Mouse (Mus musculus): ENCODE measurements around the gene Krt13. TPM values are rescaled to one million over a fixed set of nuclear protein-coding genes. Genes with fewer than 3 reads are reported as not detected.

Gene Krt13
- polyA plus RNA-seq, 1 experiment from 2014 or later: not detected

DNA sequence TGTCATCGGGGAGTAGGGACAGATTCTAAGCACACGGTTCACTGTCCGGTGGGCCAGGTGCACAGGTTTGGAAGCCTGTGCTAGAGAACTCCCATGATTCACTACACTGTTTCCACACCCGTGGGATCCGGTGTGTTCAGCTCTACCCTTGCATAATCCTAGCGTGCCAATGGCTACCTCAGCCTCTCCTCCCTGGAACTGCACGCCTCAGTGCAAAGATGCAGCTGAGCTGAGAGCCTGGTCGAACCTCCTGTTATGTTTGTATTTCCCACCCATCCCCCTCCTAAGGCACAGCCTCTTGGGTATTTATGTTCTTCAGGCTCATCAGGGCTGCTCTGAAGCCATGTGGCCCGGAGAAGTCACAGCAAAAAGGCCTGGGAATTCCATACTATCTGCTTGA lies 23.5 kb downstream of the Krt13 start:
- H3K27me3 ChIP-seq (ENCODE audit: poor library complexity, severe bottlenecking): no peaks in the 10 kb centered on the region
- WGBS: 84% methylated on average over 9 of the region's 9 CpGs
- H3K36me3 ChIP-seq (replicated peaks): no peaks in the 10 kb centered on the region
- no peak overlapping the region for H3K27ac ChIP-seq
- H3K4me3 ChIP-seq: no peak overlapping the region
- DNase-seq (ENCODE audit: extremely low spot score, low spot score): no peak
- peaks cover 18% of the 10 kb centered on the region for H3K4me1 ChIP-seq
- H3K9me3 ChIP-seq: no peaks in the 10 kb centered on the region

DNA sequence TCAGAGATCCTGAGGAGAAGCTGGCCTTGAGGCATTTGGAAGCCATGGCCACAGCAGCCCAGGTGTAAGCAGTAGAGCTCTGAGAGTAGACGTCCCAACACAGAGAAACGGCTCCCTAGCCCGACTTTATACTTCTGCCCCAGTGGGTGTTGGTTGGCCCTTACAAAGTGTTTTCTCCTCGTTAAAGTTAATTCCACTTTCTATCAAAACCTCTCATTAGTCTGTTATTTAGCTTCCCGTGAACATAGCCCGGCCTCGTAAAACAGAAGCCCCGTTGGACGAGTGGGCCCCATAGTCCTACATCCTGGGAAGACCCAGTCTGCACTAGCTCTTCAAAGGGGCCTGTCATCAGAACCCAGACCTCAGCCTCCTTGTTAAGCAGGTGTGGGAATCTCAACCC lies 25.2 kb downstream of the Krt13 start, which contains the start of gene Krt35:
Gene Krt35, minus strand, starts transcription at position 101 of the 400 bp plus-strand sequence.
- no peak for DNase-seq (ENCODE audit: extremely low spot score, low spot score)
- Histone ChIP-seq H3K27ac (no peak within 1 kb of the TSS), H3K27me3 (ENCODE audit: poor library complexity, severe bottlenecking) (no peaks in the 10 kb centered on the region), H3K4me3 (no peak within 1 kb of the TSS), H3K4me1 (peaks cover 18% of the 10 kb centered on the region), H3K36me3 (replicated peaks) (no peaks in the 10 kb centered on the region), H3K9me3 (no peaks in the 10 kb centered on the region)
- WGBS: 79% methylated on average over 9 of the region's 9 CpGs

DNA sequence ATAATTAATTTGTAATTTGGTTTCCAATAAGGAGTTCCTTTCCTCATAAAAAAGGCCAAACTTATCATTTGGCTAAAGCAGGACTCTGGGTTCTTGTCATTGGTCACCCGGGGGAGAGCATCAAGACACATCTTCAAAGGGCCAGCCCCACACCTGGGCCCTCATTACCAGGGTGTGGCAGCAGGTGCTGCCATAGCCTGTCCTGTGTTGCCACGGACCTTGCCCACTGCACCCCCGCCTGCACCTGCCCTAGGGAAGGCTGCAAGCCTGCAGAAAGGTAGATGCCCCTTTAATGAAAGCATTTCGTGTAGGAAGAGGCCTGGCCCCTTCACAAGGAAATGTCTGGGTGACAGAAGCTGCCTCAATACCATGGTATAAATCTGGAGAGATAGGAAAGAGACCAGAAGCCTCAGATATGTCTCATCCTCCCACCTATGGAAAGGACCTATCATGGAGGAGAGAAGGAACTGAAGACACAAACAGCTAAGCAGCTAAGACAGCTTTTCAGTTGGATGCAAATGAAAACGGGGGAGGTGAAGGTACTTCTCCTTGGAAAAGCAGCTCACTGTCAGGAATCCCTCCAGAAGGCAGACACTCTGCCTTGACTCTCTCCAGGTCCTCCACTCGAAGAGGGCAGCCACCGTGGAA lies 32.9 kb downstream of the Krt13 start:
- Histone ChIP-seq H3K36me3 (replicated peaks) (no peaks in the 10 kb centered on the region), H3K27me3 (ENCODE audit: poor library complexity, severe bottlenecking) (no peaks in the 10 kb centered on the region), H3K4me1 (no peaks in the 10 kb centered on the region), H3K27ac (no peak overlapping the region), H3K9me3 (0 out of 2 replicates have a peak, but pooled peaks cover 4% of the 10 kb centered on the region), H3K4me3 (no peak overlapping the region)
- WGBS: 70% methylated on average over 7 of the region's 7 CpGs
- no peak for DNase-seq (ENCODE audit: extremely low spot score, low spot score)

- Histone ChIP-seq H3K36me3 (replicated peaks) (no peaks in the 10 kb centered on the region), H3K4me1 (no peaks in the 10 kb centered on the region), H3K9me3 (0 out of 2 replicates have a peak, but pooled peaks cover 4% of the 10 kb centered on the region), H3K27ac (no peak within 1 kb of the TSS), H3K27me3 (ENCODE audit: poor library complexity, severe bottlenecking) (no peaks in the 10 kb centered on the region), H3K4me3 (no peak within 1 kb of the TSS)
- no peak for DNase-seq (ENCODE audit: extremely low spot score, low spot score)
- 93% methylated on average over 10 of the region's 10 CpGs for WGBS
Observed at GRCm38 (mm10) chr11:100087861-100088260, 33.5 kb downstream of the Krt13 start, which contains the start of gene Krt32. TSS of gene Krt32 (minus strand) at chr11:100088226.

DNA sequence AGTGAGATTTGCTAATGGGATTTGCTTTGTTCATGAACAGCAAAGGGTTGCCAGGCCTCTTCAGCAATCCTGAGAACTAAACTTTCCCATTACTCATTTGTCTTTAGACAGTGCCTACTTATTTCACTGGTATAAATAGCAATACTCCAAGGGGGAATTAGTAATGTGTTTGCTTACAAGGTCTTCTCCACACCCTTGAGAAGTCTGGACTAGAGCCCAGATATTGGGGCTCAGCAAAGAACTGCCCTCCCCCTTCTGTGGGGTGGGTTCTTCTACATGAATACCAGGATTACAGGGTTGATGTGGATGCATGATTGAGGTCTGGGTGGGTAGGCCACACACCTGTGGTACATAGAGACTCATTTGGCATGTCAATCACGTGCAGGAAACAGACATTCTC lies 47.5 kb downstream of the Krt13 start:
- WGBS: 67% methylated on average over 1 of the region's 1 CpGs
- DNase-seq (ENCODE audit: extremely low spot score, low spot score): no peak
- no peaks in the 10 kb centered on the region for H3K9me3 ChIP-seq
- H3K27me3 ChIP-seq (ENCODE audit: poor library complexity, severe bottlenecking): no peaks in the 10 kb centered on the region
- H3K27ac ChIP-seq: no peak overlapping the region
- H3K4me1 ChIP-seq: no peaks in the 10 kb centered on the region
- H3K4me3 ChIP-seq: no peak overlapping the region
- no peaks in the 10 kb centered on the region for H3K36me3 ChIP-seq (replicated peaks)

Other genes starting within 250 kb of the Krt13 start
- not detected in 2 replicates for gene Krtap9-1, start 248.2 kb downstream of the Krt13 start, polyA plus RNA-seq (2016; fragmentation: Nextera tagmentation; extraction: Ambion mirVana)
- not detected in 2 replicates for gene Gm11567, start 242.4 kb downstream of the Krt13 start, polyA plus RNA-seq (2016; fragmentation: Nextera tagmentation; extraction: Ambion mirVana)
- not detected in 2 replicates for gene Krtap31-1, start 213.6 kb downstream of the Krt13 start, polyA plus RNA-seq (2016; fragmentation: Nextera tagmentation; extraction: Ambion mirVana)
- gene Gm11565, start 206.8 kb downstream of the Krt13 start, polyA plus RNA-seq (2016; fragmentation: Nextera tagmentation; extraction: Ambion mirVana): not detected in 2 replicates
- not detected in 2 replicates for gene Krtap31-2, start 185.3 kb downstream of the Krt13 start, polyA plus RNA-seq (2016; fragmentation: Nextera tagmentation; extraction: Ambion mirVana)
- gene Krtap9-5, start 173.1 kb downstream of the Krt13 start, polyA plus RNA-seq (2016; fragmentation: Nextera tagmentation; extraction: Ambion mirVana): not detected in 2 replicates
- not detected in 2 replicates for gene Krtap29-1, start 142.5 kb downstream of the Krt13 start, polyA plus RNA-seq (2016; fragmentation: Nextera tagmentation; extraction: Ambion mirVana)
- gene Krtap16-1, start 135.0 kb downstream of the Krt13 start, polyA plus RNA-seq (2016; fragmentation: Nextera tagmentation; extraction: Ambion mirVana): not detected in 2 replicates
- gene Krtap17-1, start 127.6 kb downstream of the Krt13 start, polyA plus RNA-seq (2016; fragmentation: Nextera tagmentation; extraction: Ambion mirVana): not detected in 2 replicates
- not detected in 2 replicates for gene Krt33a, start 105.4 kb downstream of the Krt13 start, polyA plus RNA-seq (2016; fragmentation: Nextera tagmentation; extraction: Ambion mirVana)
- not detected in 2 replicates for gene Krt33b, start 91.7 kb downstream of the Krt13 start, polyA plus RNA-seq (2016; fragmentation: Nextera tagmentation; extraction: Ambion mirVana)
- gene Krt34, start 80.0 kb downstream of the Krt13 start, polyA plus RNA-seq (2016; fragmentation: Nextera tagmentation; extraction: Ambion mirVana): not detected in 2 replicates
- not detected in 2 replicates for gene Krt31, start 71.0 kb downstream of the Krt13 start, polyA plus RNA-seq (2016; fragmentation: Nextera tagmentation; extraction: Ambion mirVana)
- not detected in 2 replicates for gene Krt32, start 33.3 kb downstream of the Krt13 start, polyA plus RNA-seq (2016; fragmentation: Nextera tagmentation; extraction: Ambion mirVana)
- gene Krt35, start 25.3 kb downstream of the Krt13 start, polyA plus RNA-seq (2016; fragmentation: Nextera tagmentation; extraction: Ambion mirVana): not detected in 2 replicates
- not detected in 2 replicates for gene Krt36, start 15.9 kb downstream of the Krt13 start, polyA plus RNA-seq (2016; fragmentation: Nextera tagmentation; extraction: Ambion mirVana)
- 0.55 and 0.77 TPM in 2 replicates for gene Krt15, start 14.4 kb upstream of the Krt13 start, polyA plus RNA-seq (2016; fragmentation: Nextera tagmentation; extraction: Ambion mirVana)
- 5.3 and 5.4 TPM in 2 replicates for gene Krt19, start 27.1 kb upstream of the Krt13 start, polyA plus RNA-seq (2016; fragmentation: Nextera tagmentation; extraction: Ambion mirVana)
- gene Krt9, start 71.7 kb upstream of the Krt13 start, polyA plus RNA-seq (2016; fragmentation: Nextera tagmentation; extraction: Ambion mirVana): not detected in 2 replicates
- 1.9 and 2.0 TPM in 2 replicates for gene Krt14, start 86.0 kb upstream of the Krt13 start, polyA plus RNA-seq (2016; fragmentation: Nextera tagmentation; extraction: Ambion mirVana)
- not detected in 2 replicates for gene Krt16, start 127.3 kb upstream of the Krt13 start, polyA plus RNA-seq (2016; fragmentation: Nextera tagmentation; extraction: Ambion mirVana)
- not detected in 2 replicates for gene Krt17, start 139.5 kb upstream of the Krt13 start, polyA plus RNA-seq (2016; fragmentation: Nextera tagmentation; extraction: Ambion mirVana)
- gene Krt42, start 148.3 kb upstream of the Krt13 start, polyA plus RNA-seq (2016; fragmentation: Nextera tagmentation; extraction: Ambion mirVana): not detected in 2 replicates
- 1,690 and 1,733 TPM in 2 replicates for gene Eif1, start 198.3 kb upstream of the Krt13 start, polyA plus RNA-seq (2016; fragmentation: Nextera tagmentation; extraction: Ambion mirVana)
- not detected in 2 replicates for gene Gast, start 212.8 kb upstream of the Krt13 start, polyA plus RNA-seq (2016; fragmentation: Nextera tagmentation; extraction: Ambion mirVana)
- 46.7 and 47.5 TPM in 2 replicates for gene Hap1, start 234.6 kb upstream of the Krt13 start, polyA plus RNA-seq (2016; fragmentation: Nextera tagmentation; extraction: Ambion mirVana)

All from forebrain, embryonic 10.5 days (tissue).